Mouse (Mus musculus): Measurements from ENCODE around the gene Gm9507.
"Not testable (repeated sequence)": the region's sequence is repeated elsewhere in the genome, so short reads cannot be mapped to it uniquely, and the experiment has no call there.

Gm9507 gene

GRCm38 (mm10) chr10:77811743-77812142 lies at the start of gene Gm9507:
TSS of gene Gm9507 (minus strand) at chr10:77811843.
- DNase-seq (ENCODE audit: low spot score) = no peak

- no peak for DNase-seq (ENCODE audit: low spot score)
Observed at GRCm38 (mm10) chr10:77852559-77852958, 40.9 kb upstream of the Gm9507 start, which contains the start of gene Gm10318. TSS of gene Gm10318 (plus strand) at chr10:77852859.

GRCm38 (mm10) chr10:77847538-77847937 lies 35.9 kb upstream of the Gm9507 start:
- no peak for DNase-seq (ENCODE audit: low spot score)

- DNase-seq (ENCODE audit: low spot score) = no peak
Observed at GRCm38 (mm10) chr10:77846961-77847360, 35.3 kb upstream of the Gm9507 start.

- no peak for DNase-seq (ENCODE audit: low spot score)
Observed at GRCm38 (mm10) chr10:77846503-77846902, 34.9 kb upstream of the Gm9507 start, which contains the start of gene Gm36176. TSS of gene Gm36176 (plus strand) at chr10:77846803.

GRCm38 (mm10) chr10:77839006-77839405 lies 27.4 kb upstream of the Gm9507 start:
- no peak for DNase-seq (ENCODE audit: low spot score)

- DNase-seq (ENCODE audit: low spot score) = no peak
Observed at GRCm38 (mm10) chr10:77835647-77836046, 24.0 kb upstream of the Gm9507 start, which contains the start of gene Krtap10-10. TSS of gene Krtap10-10 (plus strand) at chr10:77835947.

- no peak for DNase-seq (ENCODE audit: low spot score)
Observed at GRCm38 (mm10) chr10:77826951-77827350, 15.3 kb upstream of the Gm9507 start, which contains the start of gene Krtap10-4. TSS of gene Krtap10-4 (minus strand) at chr10:77827095.

GRCm38 (mm10) chr10:77819203-77819602 lies 7.6 kb upstream of the Gm9507 start:
- DNase-seq (ENCODE audit: low spot score) = no peak

DNA sequence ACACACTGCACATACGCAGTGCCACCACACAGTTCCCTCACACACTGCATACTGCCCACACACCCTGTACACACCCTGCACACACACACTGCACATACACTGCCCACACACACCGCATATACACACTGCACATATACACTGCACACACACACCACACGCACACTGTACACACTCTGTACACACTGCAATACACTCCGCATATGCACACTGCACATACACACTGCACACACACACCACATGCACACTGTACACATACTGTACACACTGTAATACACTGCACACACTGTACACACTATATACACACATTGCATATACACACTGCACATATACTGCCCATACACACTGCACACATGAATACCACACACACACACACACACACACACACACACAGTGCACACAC lies 6.9 kb upstream of the Gm9507 start:
- no peak for DNase-seq (ENCODE audit: low spot score)

- DNase-seq (ENCODE audit: low spot score) = no peak
Observed at GRCm38 (mm10) chr10:77815514-77815913, 3.9 kb upstream of the Gm9507 start.

GRCm38 (mm10) chr10:77814382-77814781 lies 2.7 kb upstream of the Gm9507 start, which contains the start of gene Gm2696:
TSS of gene Gm2696 (plus strand) at chr10:77814682.
- no peak for DNase-seq (ENCODE audit: low spot score)

- no peak for DNase-seq (ENCODE audit: low spot score)
Observed at GRCm38 (mm10) chr10:77804095-77804494, 7.5 kb downstream of the Gm9507 start.

GRCm38 (mm10) chr10:77798921-77799508 lies 12.6 kb downstream of the Gm9507 start, which contains the start of gene Gm19668:
TSS of gene Gm19668 (minus strand) at chr10:77799133.
- no peak for DNase-seq (ENCODE audit: low spot score)

- not testable (repeated sequence) for DNase-seq (ENCODE audit: low spot score)
Observed at GRCm38 (mm10) chr10:77798164-77798920, 13.3 kb downstream of the Gm9507 start.

DNA sequence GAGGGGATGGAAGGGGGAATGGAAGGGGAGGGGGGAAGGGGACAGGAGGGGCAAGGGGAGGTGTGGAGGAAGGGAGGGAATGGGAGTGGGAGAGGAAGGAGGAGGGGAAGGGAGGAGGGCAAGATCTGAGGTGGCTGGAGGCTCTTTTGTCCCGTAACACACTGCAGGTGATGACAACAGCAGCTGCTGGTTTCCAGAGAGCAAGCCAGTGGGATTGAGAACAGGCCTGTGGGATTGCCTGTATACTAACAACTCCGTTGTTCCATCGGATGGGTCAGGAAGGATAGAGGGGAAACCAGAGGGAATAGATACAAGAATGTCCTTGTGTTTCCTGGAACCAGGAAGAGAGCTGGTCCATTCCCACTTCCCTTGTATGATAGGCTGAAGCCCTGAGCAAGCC lies 14.0 kb downstream of the Gm9507 start:
- no peak for DNase-seq (ENCODE audit: low spot score)

DNA sequence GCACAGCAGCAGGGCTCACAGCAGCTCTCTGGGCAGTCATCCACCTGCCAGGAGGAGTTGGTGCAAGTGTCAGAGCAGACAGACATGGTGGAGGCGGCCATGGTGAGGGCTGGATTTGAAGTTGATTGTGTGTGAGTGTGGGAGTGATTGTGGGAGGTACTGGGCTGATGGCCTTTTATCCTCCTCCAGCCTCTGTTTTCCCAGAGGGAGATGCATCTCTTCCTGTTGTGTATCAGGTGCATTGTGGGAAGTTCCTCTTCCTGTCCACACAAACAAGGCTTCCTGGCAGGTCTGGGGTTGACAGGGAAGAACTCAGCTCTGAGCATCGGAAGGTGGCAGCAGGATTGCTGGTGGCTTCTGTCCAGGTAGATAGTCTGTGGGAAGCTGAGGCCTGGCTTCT lies 16.7 kb downstream of the Gm9507 start, which contains the start of gene Gm9639:
Gene Gm9639 (minus strand): TSS at position 101 of the 400 bp plus-strand sequence.
- DNase-seq (ENCODE audit: low spot score) = no peak

DNA sequence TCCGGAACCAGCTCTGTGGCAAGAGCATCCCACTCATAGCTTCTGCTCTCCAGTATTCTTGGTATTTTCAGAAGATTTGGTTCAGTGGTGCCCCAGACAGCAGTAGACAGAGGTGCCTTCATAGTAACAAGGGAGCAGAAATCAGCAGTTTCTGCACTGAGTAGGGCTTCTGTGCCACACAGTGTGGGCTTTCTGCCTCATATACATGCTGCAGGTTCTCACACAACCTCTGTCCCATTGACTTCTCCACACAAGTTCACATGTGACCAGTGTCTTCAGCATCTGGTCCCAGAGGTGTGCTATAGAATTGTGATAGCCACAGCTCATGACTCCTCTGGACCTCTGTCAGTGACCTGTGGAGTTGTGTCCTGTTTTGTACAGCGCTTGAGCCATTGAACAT lies 23.0 kb downstream of the Gm9507 start:
- DNase-seq (ENCODE audit: low spot score) = no peak

GRCm38 (mm10) chr10:77787876-77788275 lies 23.8 kb downstream of the Gm9507 start, which contains the start of gene Gm7137:
TSS of gene Gm7137 (minus strand) at chr10:77788200.
- not testable (repeated sequence) for DNase-seq (ENCODE audit: low spot score)

- DNase-seq (ENCODE audit: low spot score) = not testable (repeated sequence)
Observed at GRCm38 (mm10) chr10:77783396-77783795, 28.2 kb downstream of the Gm9507 start.

GRCm38 (mm10) chr10:77782442-77782841 lies 29.2 kb downstream of the Gm9507 start, which contains the start of gene Gm3250:
TSS of gene Gm3250 (minus strand) at chr10:77782542.
- DNase-seq (ENCODE audit: low spot score) = not testable (repeated sequence)

- DNase-seq (ENCODE audit: low spot score) = not testable (repeated sequence)
Observed at GRCm38 (mm10) chr10:77776844-77777243, 34.8 kb downstream of the Gm9507 start, which contains the start of gene Gm7138. TSS of gene Gm7138 (minus strand) at chr10:77776944.

GRCm38 (mm10) chr10:77772142-77772541 lies 39.5 kb downstream of the Gm9507 start:
- not testable (repeated sequence) for DNase-seq (ENCODE audit: low spot score)
